Mouse (Mus musculus): ENCODE data around the gene Cyp2c23.

The Cyp2c23 gene

DNA sequence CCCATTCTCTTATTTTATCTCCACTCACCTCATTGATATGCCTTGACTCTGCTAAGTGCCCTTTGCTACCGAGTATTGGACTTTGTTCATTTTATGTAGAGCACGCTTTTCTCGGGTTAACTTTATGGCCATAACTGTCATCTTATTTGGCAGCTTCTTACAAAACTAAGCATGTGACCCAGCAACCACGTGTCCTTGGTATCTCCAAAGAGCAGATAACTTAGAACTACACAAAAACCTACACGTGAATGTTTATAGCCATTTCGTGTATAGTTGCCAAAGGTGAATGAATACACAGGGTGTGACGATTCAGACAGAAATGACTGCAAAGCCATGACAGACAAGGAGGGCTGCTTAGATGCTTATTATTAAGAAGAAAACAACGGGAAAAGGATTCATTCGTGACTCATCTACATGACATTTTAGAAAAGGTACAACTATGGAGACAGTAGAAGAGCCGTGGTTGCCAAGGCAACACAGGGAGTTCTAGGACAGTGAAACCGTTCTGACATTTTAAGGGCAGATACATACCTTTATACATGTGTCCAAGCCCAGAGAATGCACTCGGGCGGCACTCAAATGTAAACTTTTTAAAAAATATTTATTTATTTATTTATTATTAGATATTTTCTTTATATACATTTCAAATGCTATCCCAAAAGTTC, 4.0 kb downstream of the Cyp2c23 start:
- in situ Hi-C loops (cut with MboI; ENCODE audit: low sequenced_read_pairs): no loop called here

DNA sequence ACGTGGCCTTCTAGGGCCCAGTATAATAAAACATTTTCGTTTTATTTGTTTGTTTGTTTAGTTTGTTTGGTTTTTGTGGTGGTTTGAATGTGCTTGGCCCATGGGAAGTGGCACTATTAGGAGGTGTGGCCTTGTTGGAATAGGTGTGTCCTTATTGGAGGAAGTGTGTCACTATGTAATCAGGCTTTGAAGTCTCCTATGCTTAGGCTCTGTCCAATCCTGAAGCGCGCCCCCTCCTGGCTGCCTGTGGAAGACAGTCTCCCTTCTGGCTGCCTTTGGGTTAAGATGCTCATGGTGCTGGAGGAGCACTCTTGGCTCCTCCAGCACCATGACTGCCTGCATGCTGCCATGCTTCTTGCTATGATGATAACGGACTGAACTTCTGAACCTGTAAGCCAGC, 5.9 kb downstream of the Cyp2c23 start:
- in situ Hi-C loops (cut with MboI; ENCODE audit: low sequenced_read_pairs): no loop called here

DNA sequence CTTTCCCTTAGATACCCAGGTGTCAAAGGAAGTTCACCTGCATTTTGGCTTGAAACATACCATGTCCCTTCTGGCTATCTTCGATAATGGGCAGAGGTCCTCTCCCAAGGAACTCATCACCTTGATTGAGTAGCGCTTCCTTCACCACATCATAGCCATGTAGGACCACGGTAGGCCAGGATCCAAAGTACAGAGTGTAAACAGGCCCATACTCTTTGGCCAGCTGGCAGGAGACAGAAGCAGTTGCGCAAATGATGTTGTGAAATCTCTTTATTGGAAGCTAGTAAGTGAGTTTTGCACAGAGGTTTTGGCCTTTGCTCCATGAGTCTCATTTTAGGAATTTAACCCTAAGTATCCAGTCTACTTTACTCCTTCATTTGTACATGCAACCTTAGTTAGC, 7.5 kb downstream of the Cyp2c23 start:
- in situ Hi-C loops (cut with MboI; ENCODE audit: low sequenced_read_pairs): no loop called here

DNA sequence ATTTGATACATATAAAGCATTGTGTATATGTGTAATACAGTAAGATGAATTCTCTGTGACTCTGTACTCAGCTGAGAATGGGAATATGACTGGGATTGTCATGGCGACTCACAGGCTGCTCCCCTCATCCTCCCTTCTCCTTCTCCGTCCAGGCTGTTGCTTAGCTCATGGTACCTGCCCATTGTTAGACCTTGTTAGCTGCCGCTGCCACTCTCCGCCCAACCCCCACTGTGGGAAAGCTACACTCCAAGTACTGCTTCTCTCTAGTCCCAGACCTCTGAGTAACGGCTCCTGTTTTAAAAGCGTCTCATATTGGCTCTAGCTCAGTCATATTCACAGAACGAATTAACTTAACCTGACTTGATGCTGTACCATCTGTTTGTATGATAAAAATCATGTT, 9.3 kb downstream of the Cyp2c23 start:
- in situ Hi-C loops (cut with MboI; ENCODE audit: low sequenced_read_pairs): no loop called here

DNA sequence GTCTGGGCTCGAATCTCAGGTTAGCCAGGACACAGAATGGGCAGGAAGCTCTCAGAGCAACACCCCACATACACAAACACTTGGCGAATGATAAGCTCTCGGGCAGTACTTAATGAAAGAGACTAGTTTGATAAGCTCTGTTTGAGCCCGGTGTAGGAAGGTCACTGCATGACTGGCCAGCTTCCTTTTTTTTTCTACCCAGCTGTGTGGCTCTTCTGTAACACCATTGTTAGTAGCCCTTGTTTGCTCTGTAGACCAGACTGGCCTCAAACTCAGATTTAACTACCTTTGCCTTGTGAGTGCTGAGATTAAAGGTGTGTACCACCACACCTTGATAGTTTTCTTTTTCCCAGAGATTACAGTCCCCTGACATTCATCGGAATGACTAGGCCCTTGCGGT, 15.1 kb downstream of the Cyp2c23 start:
- in situ Hi-C loops (cut with MboI; ENCODE audit: low sequenced_read_pairs): no loop called here

DNA sequence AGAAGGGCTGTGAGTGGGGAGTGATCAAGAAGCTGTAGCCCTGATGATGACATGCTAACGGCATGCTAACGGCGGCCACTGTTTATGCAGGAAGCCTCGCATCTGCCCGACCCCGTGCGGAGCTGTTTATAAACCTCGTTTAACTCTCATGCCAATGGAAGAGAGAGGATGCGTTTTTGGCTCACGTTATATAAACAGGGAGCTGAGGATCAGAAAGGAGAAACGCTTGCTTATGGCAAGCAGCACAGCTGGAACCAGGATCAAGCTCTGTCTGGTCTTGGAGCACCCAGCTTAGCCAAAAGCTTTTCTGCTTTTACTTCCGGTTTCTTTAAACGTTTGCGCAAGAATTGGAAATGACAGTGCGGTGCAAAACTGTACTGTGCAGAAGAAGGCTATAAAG, 20.2 kb downstream of the Cyp2c23 start:
- in situ Hi-C loops (cut with MboI; ENCODE audit: low sequenced_read_pairs): no loop called here

DNA sequence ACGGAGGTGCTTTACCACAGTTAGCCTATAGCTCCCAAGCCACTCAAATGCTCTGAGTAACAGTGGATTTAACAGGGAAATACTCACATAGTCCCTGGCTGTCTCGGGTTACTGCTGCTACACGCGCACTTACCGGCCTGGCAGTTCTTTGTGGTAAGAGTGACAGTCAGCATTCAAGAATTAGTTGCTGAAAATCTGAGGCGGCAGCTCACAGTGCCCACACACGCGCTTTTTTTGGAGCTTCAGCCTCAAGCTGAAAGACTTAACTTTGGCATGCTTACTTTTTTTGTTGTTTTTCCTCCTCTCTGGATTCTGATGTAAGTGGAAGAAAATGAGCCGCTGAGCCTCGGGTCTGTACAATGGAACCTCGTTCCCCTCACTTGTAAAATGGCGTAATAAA, 21.8 kb downstream of the Cyp2c23 start:
- in situ Hi-C loops (cut with MboI; ENCODE audit: low sequenced_read_pairs): no loop called here

DNA sequence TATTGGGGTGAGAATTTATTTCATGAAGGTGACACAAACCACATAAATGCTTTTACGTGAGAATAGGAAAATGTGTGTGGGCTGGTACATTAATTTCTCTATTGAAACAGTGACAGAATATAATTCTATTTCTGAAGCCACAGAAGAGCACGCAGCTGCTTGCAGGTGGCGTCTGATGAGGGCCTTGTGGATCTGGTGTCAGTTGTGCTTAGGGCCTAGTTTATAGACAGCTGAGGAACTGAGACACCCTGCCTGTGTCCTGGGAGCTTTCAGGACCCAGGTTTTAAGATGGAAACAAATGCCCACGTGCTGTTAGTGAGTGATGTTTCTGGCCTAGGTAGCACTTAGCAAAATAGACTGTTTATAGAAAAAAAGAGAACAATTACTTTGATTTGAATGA, 24.0 kb downstream of the Cyp2c23 start:
- in situ Hi-C loops (cut with MboI; ENCODE audit: low sequenced_read_pairs): no loop called here

DNA sequence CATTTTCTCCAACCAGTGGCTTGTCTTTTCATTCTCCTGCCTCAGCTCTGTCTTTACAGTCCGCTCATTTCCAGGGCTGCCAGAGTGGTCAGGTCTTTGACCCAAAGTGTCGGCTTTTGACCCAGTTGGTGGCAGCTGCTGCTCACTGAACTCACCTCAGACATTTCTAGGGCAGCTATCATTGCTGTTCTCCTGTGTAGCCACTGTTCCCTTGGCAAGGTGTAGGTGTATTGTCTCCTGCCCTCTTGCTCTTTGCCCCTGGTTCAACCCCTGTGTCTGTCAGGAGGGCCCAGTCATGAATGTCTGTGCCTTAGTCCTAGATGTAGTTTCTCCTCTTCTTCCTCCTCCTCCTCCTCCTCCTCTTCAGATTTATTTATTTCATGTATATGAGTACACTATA, 24.7 kb downstream of the Cyp2c23 start:
- in situ Hi-C loops (cut with MboI; ENCODE audit: low sequenced_read_pairs): no loop called here

DNA sequence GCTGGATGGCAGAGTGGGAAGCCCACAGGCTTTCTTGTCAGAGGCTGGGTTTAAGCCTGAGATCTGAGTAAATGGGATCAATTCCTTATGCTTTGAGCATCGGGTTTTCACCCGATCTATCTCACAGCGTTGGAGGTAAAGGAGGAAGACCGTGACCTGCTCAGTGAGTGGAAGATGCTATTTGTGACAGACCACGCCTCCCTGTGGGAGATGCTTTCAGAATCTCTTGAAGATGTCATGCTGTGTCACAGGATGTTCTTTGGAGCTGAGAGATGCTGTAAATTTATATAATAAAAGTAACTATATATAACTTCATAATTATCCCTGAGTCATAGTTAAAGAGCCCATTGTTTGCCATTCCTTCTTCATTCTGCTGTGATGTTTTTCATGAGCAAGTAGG, 28.3 kb downstream of the Cyp2c23 start:
- in situ Hi-C loops (cut with MboI; ENCODE audit: low sequenced_read_pairs): no loop called here

DNA sequence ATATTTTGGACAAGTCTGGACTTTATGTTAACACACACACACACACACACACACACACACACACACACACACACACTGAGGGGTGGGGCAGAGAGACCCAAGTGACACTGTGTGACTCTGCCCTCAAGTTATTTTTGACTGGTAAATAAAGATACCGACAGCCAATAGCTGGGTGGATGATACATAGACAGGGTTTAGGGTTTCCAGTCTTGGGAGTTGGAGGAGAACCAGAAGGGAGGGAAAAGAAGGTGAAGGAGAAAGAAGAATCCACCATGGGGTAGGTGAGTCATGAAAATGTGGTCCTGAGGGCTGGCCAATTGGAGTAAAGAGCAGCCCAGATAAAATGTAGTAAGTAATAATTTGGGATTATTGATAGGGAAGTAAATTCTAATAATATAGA, 28.9 kb downstream of the Cyp2c23 start:
- in situ Hi-C loops (cut with MboI; ENCODE audit: low sequenced_read_pairs): no loop called here

DNA sequence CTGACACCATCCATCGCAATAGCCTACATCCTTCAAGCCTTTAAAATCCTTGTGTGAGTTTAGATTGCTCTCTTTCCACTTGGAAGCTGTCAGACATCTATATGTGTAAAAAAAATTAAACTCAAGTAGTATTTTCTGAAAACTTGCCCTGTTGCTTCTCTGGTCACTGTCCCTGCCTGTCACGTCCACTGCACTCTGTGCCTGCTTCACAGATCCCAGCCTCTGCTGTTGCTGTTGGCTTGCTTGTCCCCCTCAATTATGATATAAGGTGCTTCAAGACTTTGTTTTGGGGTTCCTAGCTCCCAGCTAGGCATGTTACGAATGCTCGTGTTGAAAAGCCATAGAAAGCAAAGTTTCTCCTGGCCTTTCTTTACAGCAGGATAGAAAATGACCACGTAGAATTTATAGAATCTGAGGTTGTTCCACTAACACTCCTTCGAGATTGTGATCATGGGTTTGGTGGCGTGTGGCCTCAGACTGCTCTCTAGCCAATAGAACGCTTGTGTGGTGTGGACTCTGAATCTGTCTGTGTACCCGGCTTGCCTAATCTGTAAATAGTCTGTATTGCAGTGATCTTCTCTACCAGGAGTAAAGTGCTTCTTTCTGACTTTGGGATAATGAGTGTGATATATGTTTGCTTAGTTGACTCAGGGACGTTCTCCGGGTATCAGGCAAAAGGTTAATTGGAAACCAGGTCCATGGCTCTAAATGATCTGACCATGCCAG, 30.0 kb downstream of the Cyp2c23 start:
- in situ Hi-C loops (cut with MboI; ENCODE audit: low sequenced_read_pairs): no loop called here

DNA sequence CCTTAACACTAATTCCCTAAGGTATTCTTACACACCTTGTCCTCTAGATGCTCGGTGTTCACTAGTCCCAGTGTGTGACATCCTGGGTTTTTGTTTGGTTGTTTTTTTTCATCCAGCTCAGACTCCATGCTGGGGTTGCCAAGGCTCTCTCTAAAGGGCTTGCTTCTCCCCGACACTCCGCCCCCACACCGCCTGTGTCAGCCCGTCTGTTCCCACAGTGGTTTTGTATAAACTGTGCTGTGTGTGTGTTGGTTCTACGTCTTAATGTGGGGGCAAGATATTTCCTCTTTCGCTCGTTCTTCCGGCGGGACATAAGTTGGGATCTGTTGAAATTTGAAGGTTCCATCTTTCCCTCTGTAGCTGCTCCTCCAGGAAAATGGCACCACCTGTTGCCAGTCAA, 30.9 kb downstream of the Cyp2c23 start:
- in situ Hi-C loops (cut with MboI; ENCODE audit: low sequenced_read_pairs): no loop called here

DNA sequence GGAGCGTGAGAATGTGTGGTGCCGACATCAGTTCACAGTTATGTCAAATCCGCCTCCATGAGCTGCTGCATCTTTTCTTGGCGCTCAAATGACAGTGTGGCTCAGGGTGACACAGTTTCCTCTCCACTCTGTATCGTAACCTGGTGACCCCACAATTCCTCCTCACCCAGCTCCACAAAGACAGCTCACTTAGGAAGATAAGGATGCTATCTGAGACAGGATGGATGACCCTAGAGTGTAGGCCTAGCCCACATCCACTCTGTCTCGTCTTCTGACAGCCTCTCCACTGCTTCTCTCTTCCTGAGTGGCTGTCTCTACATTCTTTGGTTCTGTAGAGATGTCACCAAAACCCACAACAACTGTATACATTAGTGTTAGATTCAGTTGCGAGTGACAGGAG, 33.6 kb downstream of the Cyp2c23 start:
- in situ Hi-C loops (cut with MboI; ENCODE audit: low sequenced_read_pairs): no loop called here

DNA sequence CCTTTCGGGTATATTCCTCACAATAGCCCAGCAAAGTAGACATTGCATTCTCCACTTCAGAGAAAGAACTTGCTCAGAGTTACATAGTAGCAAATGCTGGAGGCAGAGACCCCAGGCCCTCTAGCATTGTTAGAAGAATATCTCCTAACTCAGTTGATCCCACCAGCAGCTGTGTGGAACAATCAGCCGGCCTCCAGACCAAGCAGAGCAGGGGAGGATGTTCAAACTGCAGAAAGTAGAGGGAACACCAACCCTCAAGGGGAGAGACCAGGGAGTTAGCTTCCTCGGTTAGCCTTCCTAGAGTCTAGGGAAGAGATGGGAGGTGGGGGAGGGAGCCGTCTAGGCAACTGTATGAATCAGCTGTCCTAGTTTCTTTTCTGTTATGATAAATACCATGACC, 36.5 kb downstream of the Cyp2c23 start:
- in situ Hi-C loops (cut with MboI; ENCODE audit: low sequenced_read_pairs): no loop called here

DNA sequence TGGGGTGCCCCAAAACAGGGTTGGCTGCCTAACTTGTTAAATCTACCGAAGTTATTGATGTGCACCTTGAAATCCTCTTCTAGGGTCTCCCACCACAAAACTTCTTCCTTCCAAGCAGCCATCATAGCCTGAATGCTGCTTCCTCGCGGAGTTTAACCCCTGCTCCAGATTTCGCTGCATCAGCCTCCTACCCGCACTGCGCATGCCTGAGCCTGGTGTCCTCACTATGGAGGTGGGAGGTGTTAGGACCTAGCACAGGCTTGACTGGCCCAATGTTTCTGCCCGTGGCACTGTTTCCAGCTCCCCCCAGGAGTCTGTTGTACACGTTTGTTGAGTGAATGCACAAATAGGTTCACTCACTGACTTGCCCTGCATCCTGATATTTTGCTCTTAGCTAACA, 38.6 kb downstream of the Cyp2c23 start:
- in situ Hi-C loops (cut with MboI; ENCODE audit: low sequenced_read_pairs): no loop called here

DNA sequence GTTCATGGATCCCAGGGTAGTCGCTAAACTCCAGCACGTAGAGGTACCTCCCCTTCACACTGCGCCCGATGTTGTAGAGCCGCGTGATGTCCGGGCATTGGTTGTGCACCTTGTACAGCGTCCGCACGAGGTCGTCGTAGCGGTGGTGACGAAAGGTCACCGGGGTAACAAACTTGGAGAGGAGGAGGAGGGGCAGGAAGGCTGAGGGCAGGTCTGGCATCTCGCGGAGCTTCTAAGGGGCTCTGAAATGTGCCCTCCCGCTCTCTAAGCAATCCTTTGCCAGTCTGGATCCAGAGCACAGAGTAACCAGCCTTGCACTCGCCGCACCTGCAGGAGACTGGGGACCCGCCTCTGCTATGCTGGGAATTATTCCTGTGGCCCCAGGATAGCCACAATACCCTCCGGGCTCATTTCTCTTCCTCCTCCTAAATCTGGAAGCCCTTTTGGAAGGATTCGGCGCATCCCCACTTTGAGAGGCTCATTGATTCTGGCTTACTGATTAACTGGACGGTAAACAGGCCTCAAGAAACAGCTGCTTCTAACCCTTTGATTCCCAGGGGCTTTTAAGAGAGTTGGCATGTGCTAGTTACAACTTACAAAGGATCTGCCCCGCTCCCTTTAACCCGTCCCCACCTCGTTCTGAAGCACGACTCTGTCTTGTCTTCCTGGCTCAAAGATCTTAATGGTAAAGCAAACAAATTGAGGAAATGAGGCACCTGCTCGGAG, 42.8 kb downstream of the Cyp2c23 start, which contains the start of gene Cpn1:
Gene Cpn1 (minus strand): TSS at position 488 of the 726 bp plus-strand sequence.
- in situ Hi-C loops (cut with MboI; ENCODE audit: low sequenced_read_pairs): no loop called here

DNA sequence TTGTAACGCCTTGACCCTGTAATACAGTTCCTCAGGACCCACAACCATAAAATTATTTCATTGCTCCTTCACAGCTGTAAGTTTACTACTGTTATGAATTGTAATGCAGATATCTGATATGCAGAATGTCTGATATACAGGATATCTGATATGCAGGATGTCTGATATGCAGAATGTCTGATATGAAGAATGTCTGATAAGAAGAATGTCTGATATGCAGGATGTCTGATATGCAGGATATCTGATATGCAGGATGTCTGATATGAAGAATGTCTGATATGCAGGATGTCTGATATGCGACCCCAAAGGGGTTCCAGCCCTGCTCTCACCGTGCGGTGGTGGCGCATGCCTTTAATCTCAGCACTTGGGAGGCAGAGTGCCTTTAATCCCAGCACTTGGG, 47.0 kb downstream of the Cyp2c23 start:
- in situ Hi-C loops (cut with MboI; ENCODE audit: low sequenced_read_pairs): no loop called here

DNA sequence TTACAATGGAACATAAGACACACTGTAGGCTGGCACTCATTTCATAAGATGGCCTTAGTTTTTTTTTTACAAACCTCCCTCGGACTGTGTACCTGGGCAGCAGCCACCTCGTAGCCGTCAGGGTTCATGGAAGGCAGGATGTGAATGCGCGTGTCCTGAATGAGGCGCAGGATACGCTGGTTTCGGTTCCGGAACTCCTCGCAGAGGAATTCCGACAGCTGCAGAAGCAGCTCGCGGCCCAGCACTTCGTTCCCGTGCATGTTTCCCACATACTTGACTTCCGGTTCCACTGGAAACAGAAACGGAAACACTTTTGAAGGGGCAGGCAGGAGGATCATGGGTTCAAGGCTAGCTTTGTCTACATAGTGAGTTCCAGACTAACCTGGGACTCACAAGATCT, 48.3 kb downstream of the Cyp2c23 start:
- in situ Hi-C loops (cut with MboI; ENCODE audit: low sequenced_read_pairs): no loop called here

DNA sequence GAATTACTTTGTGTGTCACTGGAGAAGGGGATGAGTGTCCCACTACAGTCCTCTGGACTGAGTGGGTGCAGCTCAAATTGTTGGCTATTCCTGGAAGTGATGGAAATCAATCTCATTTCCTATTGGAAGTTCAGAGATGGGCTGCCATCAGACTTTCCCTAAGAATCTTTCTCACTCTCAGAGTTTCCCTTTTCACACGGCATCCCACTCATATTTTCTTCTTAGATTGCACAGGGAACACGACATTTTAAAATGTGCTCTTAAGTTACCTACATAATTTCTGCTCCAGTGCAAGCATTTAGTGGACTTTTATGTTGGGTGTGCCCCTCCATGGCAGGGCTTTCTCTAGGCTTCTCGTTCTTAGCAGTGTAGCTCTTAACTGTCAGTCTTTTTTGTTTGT, 51.2 kb downstream of the Cyp2c23 start:
- in situ Hi-C loops (cut with MboI; ENCODE audit: low sequenced_read_pairs): no loop called here

DNA sequence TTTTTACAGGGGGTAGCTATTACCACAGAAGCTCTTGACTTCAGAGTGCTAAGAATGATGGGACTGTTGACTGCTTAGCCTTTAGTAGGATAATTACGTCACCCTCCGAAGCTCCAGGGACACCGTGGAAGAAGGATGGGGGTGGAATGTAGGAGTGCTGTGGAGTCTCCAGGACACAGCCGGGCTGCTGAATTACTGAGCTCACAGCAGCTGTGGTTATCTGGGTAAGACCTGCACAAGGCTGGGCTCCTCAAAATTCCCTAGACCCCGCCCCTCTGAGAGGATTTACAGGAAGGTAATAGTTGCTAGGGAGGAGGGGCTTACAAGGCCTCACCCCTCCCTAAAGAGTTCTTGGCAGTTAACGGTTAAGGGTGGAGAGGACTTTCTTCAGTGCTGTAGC, 52.3 kb downstream of the Cyp2c23 start:
- in situ Hi-C loops (cut with MboI; ENCODE audit: low sequenced_read_pairs): no loop called here

DNA sequence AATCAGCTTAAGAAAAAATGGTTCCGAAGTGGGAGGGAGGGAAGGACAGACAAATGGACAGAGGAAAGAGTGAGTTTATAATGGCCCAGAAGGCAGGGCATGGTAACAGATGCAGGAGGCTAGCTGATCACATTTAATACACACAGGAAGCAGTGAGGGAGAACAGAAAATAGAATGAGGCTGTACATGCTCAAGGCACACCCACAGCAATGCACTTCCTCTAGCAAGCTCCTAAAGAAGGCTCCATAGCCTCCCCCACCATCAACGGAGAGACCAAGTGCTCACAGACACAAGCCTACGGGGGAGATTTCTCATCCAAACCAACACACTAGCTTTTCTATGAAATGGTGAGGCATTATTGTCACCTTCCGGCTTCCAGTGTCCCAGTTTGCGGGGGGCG, 54.8 kb downstream of the Cyp2c23 start:
- in situ Hi-C loops (cut with MboI; ENCODE audit: low sequenced_read_pairs): no loop called here

Data from CH12F3 (cell line).